Mouse (Mus musculus): ENCODE results near the gene Asb6. TPM values are rescaled to one million over a fixed set of nuclear protein-coding genes. Genes with fewer than 3 reads are reported as not detected.

Gene Asb6
- polyA plus RNA-seq, 1 experiment from 2014 or later: 25.9 TPM

- Histone ChIP-seq H3K36me3 (ENCODE audit: control insufficient read depth, insufficient read depth, low read length) (peaks cover 37% of the 10 kb centered on the region), H3K4me1 (replicated peaks; ENCODE audit: control insufficient read depth, insufficient read depth, low read length) (peaks cover 12% of the 10 kb centered on the region), H3K9ac (ENCODE audit: low read length) (peak overlapping the region; percentile 84), H3K9me3 (ENCODE audit: control insufficient read depth, low read length) (no peaks in the 10 kb centered on the region), H3K27ac (ENCODE audit: low read depth) (no peak overlapping the region), H3K27me3 (replicated peaks; ENCODE audit: control insufficient read depth, insufficient read depth, low read length) (no peaks in the 10 kb centered on the region), H3K4me2 (ENCODE audit: low read length) (peak overlapping the region; percentile 94), H3K4me3 (ENCODE audit: low read depth, low read length) (peak overlapping the region; percentile 79)
- peak; percentile 100 for DNase-seq (ENCODE audit: low spot score)
- peak; percentile 87 for ATAC-seq (replicated peaks; ENCODE audit: low FRiP score, low TSS enrichment, low read depth)
- under 1% methylated on average over 63 of the region's 63 CpGs for WGBS
These were observed 2.2 kb downstream of the Asb6 start for GRCm38 (mm10) chr2:30827749-30828475.

DNA sequence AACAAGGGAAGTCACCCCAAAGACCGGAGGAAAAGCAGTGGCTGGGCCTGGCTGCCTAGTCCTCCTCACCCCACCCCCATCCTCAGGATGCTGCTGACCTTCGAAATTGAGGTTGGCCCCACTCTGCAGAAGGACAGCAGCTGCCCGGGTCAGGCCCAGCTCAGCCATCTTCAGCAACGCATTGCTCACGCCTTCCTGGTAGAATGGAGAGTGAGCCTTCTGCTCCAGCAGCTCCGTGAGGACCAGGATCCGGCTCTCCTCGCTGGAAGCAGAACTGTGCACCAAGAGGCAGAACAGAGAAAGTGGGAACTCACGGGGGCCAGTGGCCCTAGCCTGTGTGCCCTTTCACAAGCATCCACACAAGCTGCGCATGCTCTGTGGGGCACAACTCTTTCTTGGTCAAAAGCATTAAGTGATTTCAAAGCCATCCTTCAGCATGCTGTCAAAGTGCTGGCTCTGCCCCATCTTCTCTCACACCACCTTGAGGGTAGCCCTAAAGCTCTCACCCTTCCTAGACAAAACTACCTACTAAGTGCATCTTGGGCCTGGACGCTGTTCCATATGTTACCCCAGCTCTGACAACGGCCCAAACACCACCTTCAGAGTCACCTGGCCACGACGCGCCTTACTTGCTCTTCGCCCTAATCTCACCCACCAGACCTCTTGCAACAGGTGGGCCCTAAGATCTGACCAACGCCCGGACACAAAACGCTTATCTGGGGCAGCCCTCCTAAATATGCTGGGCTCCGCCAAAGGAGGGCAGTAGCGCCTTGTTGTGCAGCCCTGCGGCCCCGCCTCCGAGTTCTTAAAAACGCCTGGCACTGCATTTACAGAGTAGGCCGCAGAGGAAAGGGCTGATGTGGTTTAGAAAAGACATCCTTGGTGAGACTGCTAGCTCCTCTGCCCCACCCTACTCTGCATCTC is 3.0 kb downstream of the Asb6 start:
- Histone ChIP-seq H3K4me1 (replicated peaks; ENCODE audit: control insufficient read depth, insufficient read depth, low read length) (peaks cover 16% of the 10 kb centered on the region), H3K27me3 (replicated peaks; ENCODE audit: control insufficient read depth, insufficient read depth, low read length) (no peaks in the 10 kb centered on the region), H3K4me2 (ENCODE audit: low read length) (peak overlapping the region; percentile 94), H3K4me3 (ENCODE audit: low read depth, low read length) (peak overlapping the region; percentile 79), H3K9ac (ENCODE audit: low read length) (peak overlapping the region; percentile 84), H3K36me3 (ENCODE audit: control insufficient read depth, insufficient read depth, low read length) (peaks cover 45% of the 10 kb centered on the region), H3K9me3 (ENCODE audit: control insufficient read depth, low read length) (no peaks in the 10 kb centered on the region), H3K27ac (ENCODE audit: low read depth) (no peak overlapping the region)
- DNase-seq (ENCODE audit: low spot score) (no peak), ATAC-seq (replicated peaks; ENCODE audit: low FRiP score, low TSS enrichment, low read depth) (no peak)
- 33% methylated on average over 26 of the region's 26 CpGs for WGBS

GRCm38 (mm10) chr2:30823385-30824153 is 6.6 kb downstream of the Asb6 start:
- peak; percentile 28; the same call in 1 of the 2 replicates for ATAC-seq (replicated peaks; ENCODE audit: low FRiP score, low TSS enrichment, low read depth)
- Histone ChIP-seq H3K4me1 (replicated peaks; ENCODE audit: control insufficient read depth, insufficient read depth, low read length) (peaks cover 16% of the 10 kb centered on the region), H3K9me3 (ENCODE audit: control insufficient read depth, low read length) (0 out of 2 replicates have a peak, but pooled peaks cover 6% of the 10 kb centered on the region), H3K4me2 (ENCODE audit: low read length) (no peak overlapping the region), H3K27me3 (replicated peaks; ENCODE audit: control insufficient read depth, insufficient read depth, low read length) (no peaks in the 10 kb centered on the region), H3K4me3 (ENCODE audit: low read depth, low read length) (no peak overlapping the region), H3K27ac (ENCODE audit: low read depth) (0 out of 2 replicates have a peak overlapping the region, but pooled peaks have one; percentile 43), H3K9ac (ENCODE audit: low read length) (no peak overlapping the region), H3K36me3 (ENCODE audit: control insufficient read depth, insufficient read depth, low read length) (peaks cover 76% of the 10 kb centered on the region)
- 63% methylated on average over 13 of the region's 13 CpGs for WGBS
- DNase-seq (ENCODE audit: low spot score): no peak

DNA sequence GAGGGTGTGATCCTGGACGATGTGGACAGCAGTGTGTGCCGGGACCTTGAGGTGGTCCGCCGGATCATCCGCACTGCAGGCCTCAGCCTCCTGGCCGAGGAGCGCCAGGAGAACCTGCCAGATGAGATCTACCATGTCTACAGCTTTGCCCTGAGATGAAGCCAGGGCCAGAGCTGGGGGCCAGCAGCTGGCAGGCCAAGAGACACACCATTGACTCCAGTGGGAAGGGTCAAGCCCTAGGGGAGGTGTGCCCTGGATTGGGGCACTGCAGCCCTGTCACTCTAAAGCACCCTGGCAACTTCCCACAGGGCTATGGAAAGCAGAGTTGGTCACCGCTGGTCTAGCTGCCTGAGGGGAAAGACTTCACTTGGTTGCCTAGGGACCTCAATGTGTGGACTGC is 7.7 kb downstream of the Asb6 start:
- no peaks in the 10 kb centered on the region for H3K27me3 ChIP-seq (replicated peaks; ENCODE audit: control insufficient read depth, insufficient read depth, low read length)
- WGBS: 94% methylated on average over 8 of the region's 8 CpGs
- no peak for ATAC-seq (replicated peaks; ENCODE audit: low FRiP score, low TSS enrichment, low read depth)
- DNase-seq (ENCODE audit: low spot score): no peak
- H3K9me3 ChIP-seq (ENCODE audit: control insufficient read depth, low read length): 0 out of 2 replicates have a peak, but pooled peaks cover 6% of the 10 kb centered on the region
- no peak overlapping the region for H3K4me3 ChIP-seq (ENCODE audit: low read depth, low read length)
- H3K4me1 ChIP-seq (replicated peaks; ENCODE audit: control insufficient read depth, insufficient read depth, low read length): peaks cover 16% of the 10 kb centered on the region
- H3K4me2 ChIP-seq (ENCODE audit: low read length): no peak overlapping the region
- no peak overlapping the region for H3K9ac ChIP-seq (ENCODE audit: low read length)
- H3K36me3 ChIP-seq (ENCODE audit: control insufficient read depth, insufficient read depth, low read length): peaks cover 85% of the 10 kb centered on the region
- no peak overlapping the region for H3K27ac ChIP-seq (ENCODE audit: low read depth)

DNA sequence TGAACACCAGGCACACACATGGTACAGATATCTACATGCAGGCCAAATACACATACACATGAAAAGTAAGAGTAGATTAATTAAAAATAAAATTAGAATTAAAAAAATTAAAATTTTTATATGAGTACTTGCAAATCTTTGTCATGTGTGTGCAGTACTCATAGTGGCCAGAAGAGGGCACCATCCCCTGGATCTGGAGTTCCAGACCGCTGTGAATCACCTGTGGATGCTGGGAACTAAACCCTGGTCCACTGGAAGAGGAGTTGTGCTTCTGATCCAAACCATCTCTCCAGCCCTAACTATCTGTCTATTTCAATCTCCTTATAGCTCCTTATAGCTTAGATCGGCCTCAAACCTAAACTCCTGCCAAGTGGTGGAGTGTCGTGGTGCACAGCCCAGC is 9.1 kb downstream of the Asb6 start:
- ATAC-seq (replicated peaks; ENCODE audit: low FRiP score, low TSS enrichment, low read depth) (no peak), DNase-seq (ENCODE audit: low spot score) (no peak)
- 0 out of 2 replicates have a peak, but pooled peaks cover 6% of the 10 kb centered on the region for H3K9me3 ChIP-seq (ENCODE audit: control insufficient read depth, low read length)
- WGBS: 99% methylated on average over 3 of the region's 3 CpGs
- H3K36me3 ChIP-seq (ENCODE audit: control insufficient read depth, insufficient read depth, low read length): peaks cover 87% of the 10 kb centered on the region
- H3K4me2 ChIP-seq (ENCODE audit: low read length): no peak overlapping the region
- H3K4me3 ChIP-seq (ENCODE audit: low read depth, low read length): no peak overlapping the region
- 0 out of 2 replicates have a peak, but pooled peaks cover 7% of the 10 kb centered on the region for H3K4me1 ChIP-seq (replicated peaks; ENCODE audit: control insufficient read depth, insufficient read depth, low read length)
- no peak overlapping the region for H3K27ac ChIP-seq (ENCODE audit: low read depth)
- H3K9ac ChIP-seq (ENCODE audit: low read length): no peak overlapping the region
- no peaks in the 10 kb centered on the region for H3K27me3 ChIP-seq (replicated peaks; ENCODE audit: control insufficient read depth, insufficient read depth, low read length)

GRCm38 (mm10) chr2:30819873-30820272 is 10.3 kb downstream of the Asb6 start:
- Histone ChIP-seq H3K9ac (ENCODE audit: low read length) (no peak overlapping the region), H3K36me3 (ENCODE audit: control insufficient read depth, insufficient read depth, low read length) (peaks cover 87% of the 10 kb centered on the region), H3K9me3 (ENCODE audit: control insufficient read depth, low read length) (0 out of 2 replicates have a peak, but pooled peaks cover 6% of the 10 kb centered on the region), H3K27me3 (replicated peaks; ENCODE audit: control insufficient read depth, insufficient read depth, low read length) (no peaks in the 10 kb centered on the region), H3K27ac (ENCODE audit: low read depth) (no peak overlapping the region), H3K4me1 (replicated peaks; ENCODE audit: control insufficient read depth, insufficient read depth, low read length) (0 out of 2 replicates have a peak, but pooled peaks cover 7% of the 10 kb centered on the region), H3K4me3 (ENCODE audit: low read depth, low read length) (no peak overlapping the region), H3K4me2 (ENCODE audit: low read length) (no peak overlapping the region)
- DNase-seq (ENCODE audit: low spot score) (no peak), ATAC-seq (replicated peaks; ENCODE audit: low FRiP score, low TSS enrichment, low read depth) (no peak)
- WGBS: 95% methylated on average over 5 of the region's 5 CpGs

GRCm38 (mm10) chr2:30816383-30816782 is 13.8 kb downstream of the Asb6 start:
- ATAC-seq (replicated peaks; ENCODE audit: low FRiP score, low TSS enrichment, low read depth) (no peak), DNase-seq (ENCODE audit: low spot score) (no peak)
- no peak overlapping the region for H3K4me2 ChIP-seq (ENCODE audit: low read length)
- H3K27ac ChIP-seq (ENCODE audit: low read depth): no peak overlapping the region
- H3K27me3 ChIP-seq (replicated peaks; ENCODE audit: control insufficient read depth, insufficient read depth, low read length): no peaks in the 10 kb centered on the region
- H3K4me3 ChIP-seq (ENCODE audit: low read depth, low read length): no peak overlapping the region
- peaks cover 84% of the 10 kb centered on the region for H3K36me3 ChIP-seq (ENCODE audit: control insufficient read depth, insufficient read depth, low read length)
- 87% methylated on average over 1 of the region's 1 CpGs for WGBS
- H3K9ac ChIP-seq (ENCODE audit: low read length): no peak overlapping the region
- H3K4me1 ChIP-seq (replicated peaks; ENCODE audit: control insufficient read depth, insufficient read depth, low read length): no peaks in the 10 kb centered on the region
- H3K9me3 ChIP-seq (ENCODE audit: control insufficient read depth, low read length): 0 out of 2 replicates have a peak, but pooled peaks cover 6% of the 10 kb centered on the region

GRCm38 (mm10) chr2:30810573-30810972 is 19.6 kb downstream of the Asb6 start:
- DNase-seq (ENCODE audit: low spot score) (no peak), ATAC-seq (replicated peaks; ENCODE audit: low FRiP score, low TSS enrichment, low read depth) (no peak)
- Histone ChIP-seq H3K4me3 (ENCODE audit: low read depth, low read length) (no peak overlapping the region), H3K4me1 (replicated peaks; ENCODE audit: control insufficient read depth, insufficient read depth, low read length) (peaks cover 19% of the 10 kb centered on the region; the same call in 1 of the 2 replicates), H3K9ac (ENCODE audit: low read length) (no peak overlapping the region), H3K27me3 (replicated peaks; ENCODE audit: control insufficient read depth, insufficient read depth, low read length) (no peaks in the 10 kb centered on the region), H3K36me3 (ENCODE audit: control insufficient read depth, insufficient read depth, low read length) (peaks cover 38% of the 10 kb centered on the region), H3K27ac (ENCODE audit: low read depth) (no peak overlapping the region), H3K4me2 (ENCODE audit: low read length) (no peak overlapping the region), H3K9me3 (ENCODE audit: control insufficient read depth, low read length) (no peaks in the 10 kb centered on the region)
- WGBS: 78% methylated on average over 7 of the region's 7 CpGs
